Mouse (Mus musculus): ENCODE results near the gene H1foo. TPM values are rescaled to one million over a fixed set of nuclear protein-coding genes. Genes with fewer than 3 reads are reported as not detected.

H1foo gene
- polyA plus RNA-seq, 1 experiment, result not detected

DNA sequence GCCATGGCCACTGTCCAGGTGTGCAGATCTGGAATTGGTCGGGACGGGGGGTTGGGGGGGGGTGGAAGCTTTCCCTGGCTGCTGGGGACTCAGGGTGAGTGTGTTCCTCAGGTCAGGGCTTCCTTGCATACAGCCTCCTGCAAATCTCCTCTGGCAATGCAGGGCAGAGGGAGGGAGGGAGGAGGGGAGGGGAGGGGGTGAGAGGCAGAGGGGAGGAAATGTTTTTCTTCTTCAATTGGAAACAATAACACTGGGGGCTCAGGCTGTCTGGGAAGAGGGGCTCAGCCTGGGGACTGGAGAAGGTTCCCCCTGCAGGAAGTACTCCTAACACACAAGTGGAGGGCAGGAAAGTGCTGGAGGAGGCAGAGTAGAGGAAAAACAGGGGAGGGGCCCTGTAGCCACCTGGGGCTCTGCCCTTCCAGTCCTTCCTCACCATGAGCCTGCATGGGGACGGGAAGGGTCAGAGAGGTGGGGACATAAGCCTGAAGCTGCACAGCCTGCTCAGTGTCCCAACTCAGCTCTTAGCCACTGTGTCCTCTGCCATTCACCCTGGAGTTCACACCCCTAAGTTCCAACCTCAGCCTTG lies 53.1 kb downstream of the H1foo start:
- peaks cover 11% of the 10 kb centered on the region for H3K27me3 ChIP-seq (ENCODE audit: control insufficient read depth, insufficient read depth, low read length)
- DNase-seq (ENCODE audit: low read depth in 1 of 2, low spot score in 2 of 2), result no peak
- TF ChIP-seq CTCF (IDR thresholded peaks at IDR 0.05; ENCODE audit: extremely low read depth, insufficient read depth, insufficient read length, insufficient replicate concordance), result no peak
- TF ChIP-seq POLR2A (IDR thresholded peaks at IDR 0.05; ENCODE audit: low read depth, low read length), result no peak
- no peaks in the 10 kb centered on the region for H3K36me3 ChIP-seq (ENCODE audit: control insufficient read depth, insufficient read depth, low read length)
- 65% methylated on average over 3 of the region's 3 CpGs for WGBS
- no peak overlapping the region for H3K4me3 ChIP-seq (ENCODE audit: extremely low read depth, insufficient read depth, insufficient read length)
- H3K27ac ChIP-seq (ENCODE audit: insufficient read depth, low read length), result no peak overlapping the region
- H3K4me1 ChIP-seq (ENCODE audit: control insufficient read depth, insufficient read depth, insufficient read length), result peaks cover 25% of the 10 kb centered on the region

DNA sequence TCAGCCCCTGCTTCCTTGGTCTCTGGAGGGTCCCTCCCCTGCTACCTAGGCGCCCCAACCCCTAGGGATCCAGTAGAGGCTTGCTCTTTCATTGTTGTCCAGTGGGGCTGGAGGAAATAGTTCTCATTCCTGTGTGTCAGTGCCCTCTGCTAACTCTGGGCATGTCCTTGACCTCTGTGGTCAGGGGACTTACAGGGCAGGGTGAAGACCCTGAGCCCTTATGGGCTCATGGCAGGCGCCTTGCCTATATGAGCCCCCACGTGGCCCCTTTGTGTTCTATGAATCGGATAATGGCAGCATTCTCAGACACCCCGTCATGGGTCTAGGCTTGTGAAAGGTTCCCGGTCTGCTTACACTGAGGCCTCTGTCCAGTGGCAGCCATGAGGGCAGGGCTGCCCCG lies 54.0 kb downstream of the H1foo start:
- DNase-seq (ENCODE audit: low read depth in 1 of 2, low spot score in 2 of 2), result no peak
- peaks cover 25% of the 10 kb centered on the region for H3K4me1 ChIP-seq (ENCODE audit: control insufficient read depth, insufficient read depth, insufficient read length)
- TF ChIP-seq CTCF (IDR thresholded peaks at IDR 0.05; ENCODE audit: extremely low read depth, insufficient read depth, insufficient read length, insufficient replicate concordance) (no peak), POLR2A (IDR thresholded peaks at IDR 0.05; ENCODE audit: low read depth, low read length) (no peak)
- H3K27ac ChIP-seq (ENCODE audit: insufficient read depth, low read length), result no peak overlapping the region
- H3K4me3 ChIP-seq (ENCODE audit: extremely low read depth, insufficient read depth, insufficient read length), result no peak overlapping the region
- H3K36me3 ChIP-seq (ENCODE audit: control insufficient read depth, insufficient read depth, low read length), result no peaks in the 10 kb centered on the region
- 86% methylated on average over 7 of the region's 7 CpGs for WGBS
- peaks cover 6% of the 10 kb centered on the region for H3K27me3 ChIP-seq (ENCODE audit: control insufficient read depth, insufficient read depth, low read length)

DNA sequence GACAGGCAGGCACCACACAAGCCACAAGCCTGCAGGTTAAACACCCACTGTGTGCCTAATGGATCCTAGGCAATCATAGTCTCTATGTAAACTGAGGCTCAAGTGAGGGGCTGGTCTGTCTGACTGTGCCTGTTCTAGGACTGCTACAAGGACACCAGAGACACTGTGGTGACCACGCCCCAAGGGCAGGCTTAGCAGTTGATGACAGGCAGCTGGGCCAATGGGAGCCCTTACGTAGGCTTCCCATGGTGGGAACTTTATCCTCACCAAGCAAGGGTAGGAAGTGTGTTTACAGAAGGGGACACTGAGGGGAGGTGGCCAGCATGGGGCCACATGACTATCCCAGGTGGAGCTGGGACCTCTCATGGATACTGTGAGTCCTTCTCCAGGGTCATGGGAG lies 54.5 kb downstream of the H1foo start:
- Histone ChIP-seq H3K27ac (ENCODE audit: insufficient read depth, low read length) (no peak overlapping the region), H3K36me3 (ENCODE audit: control insufficient read depth, insufficient read depth, low read length) (no peaks in the 10 kb centered on the region), H3K4me3 (ENCODE audit: extremely low read depth, insufficient read depth, insufficient read length) (no peak overlapping the region), H3K27me3 (ENCODE audit: control insufficient read depth, insufficient read depth, low read length) (peaks cover 2% of the 10 kb centered on the region; the same call in 1 of the 2 replicates), H3K4me1 (ENCODE audit: control insufficient read depth, insufficient read depth, insufficient read length) (peaks cover 22% of the 10 kb centered on the region)
- DNase-seq (ENCODE audit: low read depth in 1 of 2, low spot score in 2 of 2), result no peak
- 94% methylated on average over 2 of the region's 2 CpGs for WGBS
- TF ChIP-seq POLR2A (IDR thresholded peaks at IDR 0.05; ENCODE audit: low read depth, low read length) (no peak), CTCF (IDR thresholded peaks at IDR 0.05; ENCODE audit: extremely low read depth, insufficient read depth, insufficient read length, insufficient replicate concordance) (no peak)

Other genes with a start within 250 kb of the H1foo start
- 10.2 and 10.4 TPM in 2 replicates for gene Tmem40, start 182.5 kb upstream of the H1foo start, polyA plus RNA-seq (2012; rRNA removed)
- gene Cand2, start 170.4 kb upstream of the H1foo start, polyA plus RNA-seq (2012; rRNA removed), result 3.4 and 4.8 TPM in 2 replicates
- gene Rpl32, start 136.2 kb upstream of the H1foo start, polyA plus RNA-seq (2012; rRNA removed), result 463 and 551 TPM in 2 replicates
- 0.06 and 0.15 TPM in 2 replicates for gene Efcab12, start 106.5 kb upstream of the H1foo start, polyA plus RNA-seq (2012; rRNA removed)
- gene Mbd4, start 91.6 kb upstream of the H1foo start, polyA plus RNA-seq (2012; rRNA removed), result 3.2 and 3.5 TPM in 2 replicates
- 4.5 and 4.6 TPM in 2 replicates for gene Ift122, start 91.5 kb upstream of the H1foo start, polyA plus RNA-seq (2012; rRNA removed)
- gene Rho, start 13.2 kb upstream of the H1foo start, polyA plus RNA-seq (2012; rRNA removed), result 0.16 and 0.37 TPM in 2 replicates
- gene Plxnd1, start 50.1 kb downstream of the H1foo start, polyA plus RNA-seq (2012; rRNA removed), result 66.1 and 87.2 TPM in 2 replicates
- gene Tmcc1, start 248.5 kb downstream of the H1foo start, polyA plus RNA-seq (2012; rRNA removed), result 7.6 TPM in 2 replicates

Measured in spleen, adult 2 months (tissue).